Mouse (Mus musculus) liver, adult 2 months (tissue): Measurements from ENCODE around the gene Slc28a3.

ENCODE experiments used
- CTCF ChIP-seq: fragments of 200-500 bp; IDR thresholded peaks from 2 replicates; pipeline ENCODE4 v1.5.1; 2011; ENCODE audit warnings: low read depth, low read length, control low read depth
- POLR2A ChIP-seq: fragments of 200-500 bp; IDR thresholded peaks from 2 replicates; pipeline ENCODE4 v1.6.1; 2011; ENCODE audit warnings: low read length, control low read depth; ENCODE audit not compliant: insufficient read depth; ENCODE audit errors: extremely low read depth

DNA sequence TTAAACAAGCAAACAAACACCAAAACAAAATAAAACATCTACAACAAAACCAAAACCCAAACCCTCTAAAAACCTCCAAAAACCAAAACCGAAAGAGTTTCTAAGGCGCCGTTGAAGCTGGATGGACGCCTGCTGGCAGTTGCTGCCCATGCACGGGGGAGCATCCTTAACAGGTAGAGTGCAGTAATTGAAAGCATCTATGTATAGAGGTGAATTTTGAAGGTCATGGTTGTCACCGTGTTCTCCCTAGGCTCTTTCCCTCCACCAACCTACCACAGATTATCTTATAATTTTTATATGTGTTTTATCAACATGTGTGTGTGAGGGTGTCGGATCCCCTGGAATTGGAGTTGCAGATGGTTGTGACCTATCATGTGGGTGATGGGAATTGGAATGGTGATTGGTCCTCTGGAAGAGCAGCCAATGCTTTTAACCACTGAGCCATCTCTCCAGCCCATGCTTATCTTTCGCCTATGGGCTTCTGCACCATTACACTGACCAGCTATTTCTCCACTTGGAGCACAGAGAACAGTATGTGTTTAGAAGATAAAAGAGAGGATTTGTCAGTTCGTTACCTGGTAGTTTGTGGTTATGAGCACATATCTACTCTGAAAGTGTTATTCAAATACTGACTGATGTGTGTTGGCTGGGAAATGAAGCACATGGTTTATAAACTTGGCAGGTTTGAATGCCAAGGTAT is 89.2 kb downstream of the Slc28a3 start:
- TF ChIP-seq POLR2A = no peak
- no peak for TF ChIP-seq CTCF
